ENCODE assay signal across 18 mouse cellular contexts in genomic region chr7:25049295-25049930, GRCm38 (mm10). TPM values are rescaled to one million over a fixed set of nuclear protein-coding genes. Genes with fewer than 3 reads are reported as not detected.
DNase-seq lines count a peak whose midpoint lies in the region.
"Had no signal": no experiment of that assay in that cellular context is flagged by ENCODE, and none has a peak within 500 bp of the region (broad histone marks: within the 10 kb centered on the region; RNA-seq: fewer than 3 reads in every experiment).

No protein-coding gene starts in this region.

- DNase-seq in frontal cortex, postnatal 36 days (ENCODE audit: low spot score in 2 of 2), result peak; percentile 48 to 76
- no peak for DNase-seq in frontal cortex, postnatal 10 days (ENCODE audit: low spot score in 2 of 2)
- peak; percentile 60 for DNase-seq in layer of hippocampus, adult 9-11 months
- DNase-seq in layer of hippocampus, postnatal 36 days, result no peak
- DNase-seq in right cerebral cortex, adult 2 months (ENCODE audit: low spot score in 2 of 2), result peak; percentile 66 to 67
- DNase-seq in right cerebral cortex, postnatal 4 days, result no peak
- DNase-seq in lung, postnatal 10 days, result no peak
- DNase-seq: adrenal gland, adult 2 months; cerebellum, adult 9-10 months; gastrocnemius, postnatal 14 days; heart, adult 18-20 months; heart, postnatal 14 days; kidney, adult 2 months; kidney, postnatal 36 days; liver, embryonic 13.5 days; lung, embryonic 14.5 days; lung, postnatal 4 days; thymus, adult 2 months had no signal

RNA-seq across cellular contexts. Expression of gene Grik5, which starts 22.7 kb away (rescaled TPM):
- total RNA-seq in layer of hippocampus, postnatal 36 days (2021), result 100 to 1,000 TPM; 234 to 242 TPM

RNA-seq across cellular contexts. Expression of gene Zfp574, which starts 23.0 kb away (rescaled TPM):
- total RNA-seq in layer of hippocampus, postnatal 36 days (2021), result 10 to 100 TPM; 28.4 to 30.0 TPM

RNA-seq across cellular contexts. Expression of gene Atp1a3, which starts 43.7 kb away (rescaled TPM):
- total RNA-seq in layer of hippocampus, postnatal 36 days (2021), result 1,000 to 10,000 TPM; 2,432 to 2,476 TPM

Comparison
In these comparisons a context has a peak if more than half of its experiments do, and no peak if none do; other contexts are left out.
1. DNase-seq: peak in frontal cortex, postnatal 36 days (2 of 2), layer of hippocampus, adult 9-11 months (single experiment) and right cerebral cortex, adult 2 months (2 of 2); none in frontal cortex, postnatal 10 days (0 of 2), layer of hippocampus, postnatal 36 days (0 of 2), right cerebral cortex, postnatal 4 days (single experiment) and lung, postnatal 10 days (single experiment).